Mouse (Mus musculus) bone marrow macrophage, adult 2 months (primary cell): Measurements from ENCODE around the gene Speer4b. TPM values are rescaled to one million over a fixed set of nuclear protein-coding genes. Genes with fewer than 3 reads are reported as not detected.

Source experiments
- H3K27ac ChIP-seq: 2 replicates; pipeline ENCODE4 v1.5.1; 2012; ENCODE audit warnings: low read depth, low read length; ENCODE audit not compliant: insufficient read depth
- H3K4me1 ChIP-seq: 2 replicates; pipeline ENCODE4 v1.6.1; 2012; ENCODE audit warnings: low read length; ENCODE audit not compliant: control insufficient read depth, insufficient read depth
- H3K4me3 ChIP-seq: 2 replicates; pipeline ENCODE4 v1.5.1; 2012; ENCODE audit warnings: mild to moderate bottlenecking, low read length, moderate library complexity; ENCODE audit not compliant: insufficient read depth
- CTCF ChIP-seq: IDR thresholded peaks from 2 replicates; pipeline ENCODE4 v1.5.1; 2012; ENCODE audit warnings: low read depth, mild to moderate bottlenecking, low read length, moderate library complexity
- POLR2A ChIP-seq: IDR thresholded peaks from 2 replicates; pipeline ENCODE4 v1.6.1; 2012; ENCODE audit warnings: mild to moderate bottlenecking, low read depth, low read length, borderline replicate concordance
- polyA plus RNA-seq: library from polyadenylated mRNA; stranded (reverse); fragments of >200 nt; gene quantifications from 2 replicates; pipeline ENCODE4 v1.2.4, GENCODE M21; 2012; ENCODE audit not compliant: missing spikeins, insufficient read depth, insufficient read length

Gene Speer4b
- polyA plus RNA-seq, 1 experiment = not detected

DNA sequence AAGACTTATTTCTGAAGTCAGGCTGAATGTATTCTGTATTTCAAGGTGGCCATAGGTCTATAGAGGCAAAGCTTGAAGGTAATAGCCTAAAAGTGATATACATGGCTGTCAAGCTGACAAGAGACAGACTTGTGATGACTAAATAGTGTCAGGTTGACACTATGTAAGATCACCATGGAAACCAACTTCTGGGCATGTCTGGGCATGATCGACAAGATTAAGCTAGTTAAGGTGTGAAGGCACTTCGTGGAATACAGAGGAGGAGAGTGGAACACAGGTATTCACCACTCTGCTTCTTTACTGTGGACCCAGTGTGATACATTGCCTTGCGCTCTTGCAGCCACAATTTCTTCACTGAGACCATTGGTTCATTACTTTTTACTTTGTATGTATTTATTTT is 46.9 kb downstream of the Speer4b start:
- Histone ChIP-seq H3K4me1 (no peaks in the 10 kb centered on the region), H3K4me3 (no peak overlapping the region), H3K27ac (no peak overlapping the region)
- TF ChIP-seq CTCF = no peak

DNA sequence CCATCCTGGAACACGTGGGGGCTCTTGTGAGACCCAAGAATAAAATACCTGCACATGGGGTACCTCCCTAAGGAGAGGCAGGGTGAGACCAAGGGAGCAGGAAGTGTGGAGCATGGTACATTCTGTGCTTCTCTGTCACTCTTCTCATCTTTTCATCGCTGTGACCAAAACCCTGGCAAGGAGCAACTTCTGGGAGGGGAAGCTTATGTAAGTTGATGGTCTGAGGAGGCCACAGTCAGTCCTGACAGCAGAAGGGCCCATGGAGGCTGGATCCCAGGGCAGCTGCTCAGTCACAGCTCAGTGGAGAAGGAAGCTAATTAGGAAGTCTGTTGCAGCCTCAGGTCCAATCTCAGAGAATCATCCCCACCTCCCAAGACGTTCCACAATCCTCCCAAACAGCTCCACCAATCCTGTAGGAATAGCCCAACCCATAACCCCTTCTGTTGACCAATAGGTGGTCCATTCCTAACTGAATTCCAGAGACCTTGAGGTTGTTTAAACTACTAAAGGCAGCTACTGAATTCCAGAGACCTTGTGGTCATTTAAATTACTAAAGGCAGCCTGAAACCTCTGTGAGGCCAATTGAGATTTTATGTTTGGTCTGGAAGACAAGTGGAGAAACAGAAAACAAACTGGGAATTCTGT is 47.9 kb downstream of the Speer4b start:
- Histone ChIP-seq H3K4me3 (no peak overlapping the region), H3K4me1 (no peaks in the 10 kb centered on the region), H3K27ac (no peak overlapping the region)
- no peak for TF ChIP-seq CTCF
- TF ChIP-seq POLR2A = no peak
